Mouse (Mus musculus): ENCODE measurements at regions not wholly inside any gene's neighbourhood (a gene's known extent, or its start where the extent isn't known, plus 50 kb on each side); places are given as distances from the start of the nearest gene placed in this dataset.

- no peak for DNase-seq (ENCODE audit: low read depth)
Measured at GRCm38 (mm10) chr12:68683176-68683575, 475.8 kb downstream of the Rps29 start.

GRCm38 (mm10) chr12:68680668-68681067 lies 478.3 kb downstream of the Rps29 start:
- DNase-seq (ENCODE audit: low read depth): no peak

GRCm38 (mm10) chr12:68676096-68676775 lies 482.8 kb downstream of the Rps29 start:
- DNase-seq (ENCODE audit: low read depth): no peak

- no peak for DNase-seq (ENCODE audit: low read depth)
Measured at GRCm38 (mm10) chr12:68672011-68672410, 487.0 kb downstream of the Rps29 start.

GRCm38 (mm10) chr12:68645901-68646585 lies 512.9 kb downstream of the Rps29 start:
- DNase-seq (ENCODE audit: low read depth): no peak

GRCm38 (mm10) chr12:68643671-68644070 lies 515.3 kb downstream of the Rps29 start:
- no peak for DNase-seq (ENCODE audit: low read depth)

GRCm38 (mm10) chr12:68632441-68632840 lies 526.5 kb downstream of the Rps29 start:
- no peak for DNase-seq (ENCODE audit: low read depth)

- DNase-seq (ENCODE audit: low read depth): no peak
Measured at GRCm38 (mm10) chr12:68618337-68618736, 540.6 kb downstream of the Rps29 start.

- no peak for DNase-seq (ENCODE audit: low read depth)
Measured at GRCm38 (mm10) chr12:68605417-68606000, 553.5 kb downstream of the Rps29 start.

- no peak for DNase-seq (ENCODE audit: low read depth)
Measured at GRCm38 (mm10) chr12:68604524-68605299, 554.3 kb downstream of the Rps29 start.

- DNase-seq (ENCODE audit: low read depth): no peak
Measured at GRCm38 (mm10) chr12:68602682-68603081, 556.3 kb downstream of the Rps29 start.

- no peak for DNase-seq (ENCODE audit: low read depth)
Measured at GRCm38 (mm10) chr12:68601366-68601765, 557.6 kb downstream of the Rps29 start.

GRCm38 (mm10) chr12:68599681-68600596 lies 559.0 kb downstream of the Rps29 start:
- DNase-seq (ENCODE audit: low read depth): no peak

- no peak for DNase-seq (ENCODE audit: low read depth)
Measured at GRCm38 (mm10) chr12:68599016-68599616, 559.9 kb downstream of the Rps29 start.

- no peak for DNase-seq (ENCODE audit: low read depth)
Measured at GRCm38 (mm10) chr12:68585524-68585872, 573.5 kb downstream of the Rps29 start.

GRCm38 (mm10) chr12:68584786-68585523 lies 574.0 kb downstream of the Rps29 start:
- no peak for DNase-seq (ENCODE audit: low read depth)

- no peak for DNase-seq (ENCODE audit: low read depth)
Measured at GRCm38 (mm10) chr12:68579909-68580308, 579.1 kb downstream of the Rps29 start.

GRCm38 (mm10) chr12:68577453-68577852 lies 581.5 kb downstream of the Rps29 start:
- DNase-seq (ENCODE audit: low read depth): no peak

GRCm38 (mm10) chr12:68576855-68577254 lies 582.1 kb downstream of the Rps29 start:
- no peak for DNase-seq (ENCODE audit: low read depth)

GRCm38 (mm10) chr12:68554943-68555627 lies 603.9 kb downstream of the Rps29 start:
- DNase-seq (ENCODE audit: low read depth): no peak
